Mouse (Mus musculus) lung, adult 2 months (tissue): ENCODE results near the gene Ypel3.

Experiments used
- CTCF ChIP-seq: fragments of 200-500 bp; IDR thresholded peaks from 2 replicates; pipeline ENCODE4 v1.5.1; 2011; ENCODE audit warnings: mild to moderate bottlenecking, low read length, control low read depth; ENCODE audit not compliant: insufficient read depth
- POLR2A ChIP-seq: fragments of 200-500 bp; IDR thresholded peaks from 2 replicates; pipeline ENCODE4 v1.6.1; 2011; ENCODE audit warnings: low read depth, mild to moderate bottlenecking, control low read depth, low read length, borderline replicate concordance; ENCODE audit errors: extremely low read depth

DNA sequence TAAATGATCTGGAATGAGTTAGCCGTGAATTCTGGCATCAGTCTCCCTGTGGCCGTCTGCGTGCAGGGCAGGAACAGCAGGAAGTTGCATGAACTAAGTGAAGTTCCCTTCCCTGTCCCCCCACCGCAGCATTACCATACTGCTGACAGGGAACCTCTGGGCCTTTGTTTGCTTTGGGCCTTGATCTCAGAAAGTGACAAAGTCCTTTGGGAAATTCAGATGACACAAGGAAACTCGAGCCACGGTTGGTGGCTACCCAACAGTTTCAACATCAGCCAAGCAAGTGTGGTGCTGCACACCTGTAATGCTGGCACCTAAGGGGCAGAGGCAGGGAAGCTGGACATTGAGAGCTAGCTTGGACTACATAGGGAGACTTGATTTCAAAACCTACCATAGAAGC is 30.0 kb upstream of the Ypel3 start:
- TF ChIP-seq CTCF (no peak), POLR2A (peak; percentile 11; the same call in 1 of the 2 replicates)
